Mouse (Mus musculus): ENCODE measurements around the gene Hmbs.

- no peak for TF ChIP-seq POLR2A (IDR thresholded peaks at IDR 0.05; ENCODE audit: insufficient read depth, low read length)
- peak; percentile 83 for TF ChIP-seq CTCF (IDR thresholded peaks at IDR 0.05; ENCODE audit: low read depth, low read length)
- TF ChIP-seq EP300 (IDR thresholded peaks at IDR 0.05; ENCODE audit: insufficient read depth, low read depth, low read length): no peak
Observed at GRCm38 (mm10) chr9:44364480-44364879, 20.5 kb upstream of the Hmbs start.

Data from ES-Bruce4 (cell line).